Mouse (Mus musculus) left cerebral cortex, adult 2 months (tissue): ENCODE data around the gene Nkiras2. TPM values are rescaled to one million over a fixed set of nuclear protein-coding genes. Genes with fewer than 3 reads are reported as not detected.
"Not testable (repeated sequence)": the region's sequence is repeated elsewhere in the genome, so short reads cannot be mapped to it uniquely, and the experiment has no call there.

ENCODE experiments used
- DNase-seq, 2 experiments: peaks; one replicate each; pipeline ENCODE4 v3.0.0; 2021 to 2022; ENCODE audit warnings: low spot score in 2 of 2, mixed read lengths in 1 of 2; ENCODE audit errors: extremely low spot score in 1 of 2
- H3K27ac ChIP-seq: fragments of 200-600 bp; 2 replicates; pipeline ENCODE4 v1.8.1; 2022
- H3K4me3 ChIP-seq: fragments of 200-600 bp; 2 replicates; pipeline ENCODE4 v1.8.1; 2022
- CTCF ChIP-seq: fragments of 200-600 bp; IDR thresholded peaks from 2 replicates; pipeline ENCODE4 v1.8.1; 2022; ENCODE audit warnings: antibody characterized with exemption, mild to moderate bottlenecking, moderate library complexity
- intact Hi-C: fragments of 180-260 bp; cut with DNase I; formaldehyde crosslinking; loops from one replicate; pipeline ENCODE4 v1.15.1; 2025
- total RNA-seq, 2 experiments: library from RNA; stranded (reverse); gene quantifications; 2 replicates each; pipeline ENCODE4 v1.2.3; 2021

The Nkiras2 gene
- total RNA-seq, 2 experiments from 2014 or later, result 13.2 to 13.6 TPM

DNA sequence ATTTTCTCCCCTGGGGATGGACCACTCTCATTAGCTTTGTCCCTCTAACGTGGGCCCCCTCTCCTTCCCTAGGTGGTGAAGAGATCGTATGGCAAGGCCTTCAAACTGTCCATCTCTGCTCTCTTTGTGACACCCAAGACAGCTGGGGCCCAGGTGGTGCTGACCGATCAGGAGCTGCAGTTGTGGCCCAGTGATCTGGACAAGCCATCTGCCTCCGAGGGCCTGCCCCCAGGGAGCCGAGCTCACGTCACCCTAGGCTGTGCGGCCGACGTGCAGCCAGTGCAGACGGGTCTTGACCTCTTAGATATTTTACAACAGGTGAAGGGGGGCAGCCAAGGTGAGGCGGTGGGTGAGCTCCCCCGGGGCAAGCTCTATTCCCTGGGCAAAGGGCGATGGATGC, 38.8 kb upstream of the Nkiras2 start:
- no peak for TF ChIP-seq CTCF
- H3K4me3 ChIP-seq, result no peak overlapping the region
- no peak overlapping the region; the same call in 1 of the 2 replicates for H3K27ac ChIP-seq
- intact Hi-C loops, result no loop called here
- DNase-seq, result no peak

GRCm38 (mm10) chr11:100581756-100582155, 37.3 kb upstream of the Nkiras2 start:
- H3K4me3 ChIP-seq, result no peak overlapping the region
- intact Hi-C loops, result no loop called here
- TF ChIP-seq CTCF, result no peak
- H3K27ac ChIP-seq, result peak overlapping the region; percentile 26; the same call in 1 of the 2 replicates
- peak; percentile 23 to 49 for DNase-seq

- H3K27ac ChIP-seq, DNase-seq, intact Hi-C loops, H3K4me3 ChIP-seq: not testable (repeated sequence)
Observed at GRCm38 (mm10) chr11:100582413-100582812, 36.6 kb upstream of the Nkiras2 start.

DNA sequence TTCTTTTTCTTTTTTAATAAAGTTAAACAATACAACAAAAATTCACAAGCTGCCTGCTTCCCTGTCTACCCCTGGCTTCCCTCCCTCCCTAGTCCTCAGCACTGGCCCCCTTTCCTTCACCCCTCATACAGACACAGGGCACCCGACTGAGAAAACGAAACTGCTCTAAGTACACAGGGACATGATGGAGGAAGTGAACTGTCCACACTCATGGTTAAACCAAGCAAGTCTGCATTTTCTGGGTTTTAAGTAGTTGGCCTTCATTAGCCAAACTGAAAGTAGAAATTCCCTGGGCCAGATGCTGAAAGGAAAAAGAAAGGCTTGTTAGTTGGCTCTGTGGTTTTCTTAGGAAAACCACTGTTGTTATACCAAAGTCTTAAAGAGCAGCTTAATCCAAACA, 36.2 kb upstream of the Nkiras2 start:
- DNase-seq, result no peak
- H3K27ac ChIP-seq, result peak overlapping the region; percentile 32; the same call in 1 of the 2 replicates
- no peak for TF ChIP-seq CTCF
- H3K4me3 ChIP-seq, result no peak overlapping the region
- intact Hi-C loops, result no loop called here

- no peak for DNase-seq
- Histone ChIP-seq H3K4me3 (no peak overlapping the region), H3K27ac (no peak overlapping the region)
- intact Hi-C loops, result no loop called here
- TF ChIP-seq CTCF, result no peak
Observed at GRCm38 (mm10) chr11:100584561-100584961, 34.5 kb upstream of the Nkiras2 start.

DNA sequence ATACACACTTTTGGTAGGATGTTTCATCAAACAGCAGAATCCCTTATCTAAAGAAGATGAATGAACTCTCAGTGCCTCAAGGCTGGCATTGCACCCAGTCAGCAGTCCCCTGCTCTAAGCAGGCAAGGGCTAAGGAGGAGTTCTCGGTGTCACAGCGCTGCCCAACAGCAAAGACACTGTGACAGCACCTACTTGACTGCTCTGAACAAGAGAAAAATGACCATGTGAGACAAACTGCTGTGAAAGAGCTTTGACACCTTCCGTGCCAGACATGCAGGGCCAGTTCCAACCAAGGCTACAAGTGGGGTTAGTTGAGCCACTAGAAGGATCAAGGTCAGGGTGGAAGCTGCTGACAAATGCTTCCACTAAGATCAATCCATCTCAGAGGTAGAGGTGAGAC, 33.9 kb upstream of the Nkiras2 start:
- TF ChIP-seq CTCF, result no peak
- intact Hi-C loops, result no loop called here
- DNase-seq, result no peak
- no peak overlapping the region for H3K27ac ChIP-seq
- H3K4me3 ChIP-seq, result no peak overlapping the region

- intact Hi-C loops, result no loop called here
- no peak for TF ChIP-seq CTCF
- no peak overlapping the region for H3K27ac ChIP-seq
- H3K4me3 ChIP-seq, result no peak overlapping the region
- no peak for DNase-seq
Observed at GRCm38 (mm10) chr11:100588462-100588861, 30.6 kb upstream of the Nkiras2 start.

- DNase-seq, result no peak
- TF ChIP-seq CTCF, result no peak
- intact Hi-C loops, result no loop called here
- Histone ChIP-seq H3K27ac (peak overlapping the region; percentile 10; the same call in 1 of the 2 replicates), H3K4me3 (no peak overlapping the region)
Observed at GRCm38 (mm10) chr11:100592346-100593046, 26.5 kb upstream of the Nkiras2 start.

DNA sequence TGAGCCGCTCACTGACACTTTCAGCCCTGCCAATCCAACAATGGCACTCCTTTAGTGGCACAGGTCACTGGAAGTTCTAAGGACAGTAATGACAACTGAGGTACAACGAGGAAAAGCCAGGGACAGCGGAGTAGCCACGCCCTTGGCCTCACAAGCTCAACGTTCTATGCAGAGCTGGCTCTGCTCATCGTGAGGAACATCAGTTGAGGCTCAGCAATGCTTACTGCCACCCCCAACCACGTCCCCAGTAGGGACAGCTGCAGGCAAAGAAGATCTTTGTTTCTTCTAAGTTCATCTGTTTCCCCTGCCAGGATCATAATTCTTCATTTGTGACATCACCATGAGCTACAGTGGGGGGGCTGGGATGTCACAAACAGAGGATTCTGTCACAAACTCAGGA, 24.4 kb upstream of the Nkiras2 start:
- no peak for DNase-seq
- Histone ChIP-seq H3K27ac (peak overlapping the region; percentile 44; the same call in 1 of the 2 replicates), H3K4me3 (no peak overlapping the region)
- no peak for TF ChIP-seq CTCF
- intact Hi-C loops, result no loop called here

GRCm38 (mm10) chr11:100595533-100595932, 23.5 kb upstream of the Nkiras2 start:
- intact Hi-C loops, result no loop called here

GRCm38 (mm10) chr11:100598074-100598473, 21.0 kb upstream of the Nkiras2 start:
- Histone ChIP-seq H3K4me3 (no peak overlapping the region), H3K27ac (no peak overlapping the region)
- DNase-seq, result no peak
- intact Hi-C loops, result no loop called here
- no peak for TF ChIP-seq CTCF

More at GRCm38 (mm10) chr11:100595533-100595932, 23.5 kb upstream of the Nkiras2 start:
- Histone ChIP-seq H3K27ac (no peak overlapping the region), H3K4me3 (no peak overlapping the region)
- no peak for DNase-seq
- no peak for TF ChIP-seq CTCF

- Histone ChIP-seq H3K27ac (no peak overlapping the region), H3K4me3 (no peak overlapping the region)
- TF ChIP-seq CTCF, result no peak
- no peak for DNase-seq
- intact Hi-C loops, result no loop called here
Observed at GRCm38 (mm10) chr11:100601372-100601771, 17.7 kb upstream of the Nkiras2 start.

GRCm38 (mm10) chr11:100603155-100603554, 15.9 kb upstream of the Nkiras2 start:
- intact Hi-C loops, result no loop called here
- DNase-seq, result no peak
- no peak for TF ChIP-seq CTCF
- Histone ChIP-seq H3K27ac (no peak overlapping the region), H3K4me3 (no peak overlapping the region)
